Mouse (Mus musculus) thymus, postnatal 36 days (tissue): ENCODE measurements around the gene Cbx8.

Experiments
- DNase-seq, 2 experiments: peaks; one replicate each; pipeline ENCODE4 v3.0.0; 2022; ENCODE audit warnings: mixed read lengths in 2 of 2

The Cbx8 gene

DNA sequence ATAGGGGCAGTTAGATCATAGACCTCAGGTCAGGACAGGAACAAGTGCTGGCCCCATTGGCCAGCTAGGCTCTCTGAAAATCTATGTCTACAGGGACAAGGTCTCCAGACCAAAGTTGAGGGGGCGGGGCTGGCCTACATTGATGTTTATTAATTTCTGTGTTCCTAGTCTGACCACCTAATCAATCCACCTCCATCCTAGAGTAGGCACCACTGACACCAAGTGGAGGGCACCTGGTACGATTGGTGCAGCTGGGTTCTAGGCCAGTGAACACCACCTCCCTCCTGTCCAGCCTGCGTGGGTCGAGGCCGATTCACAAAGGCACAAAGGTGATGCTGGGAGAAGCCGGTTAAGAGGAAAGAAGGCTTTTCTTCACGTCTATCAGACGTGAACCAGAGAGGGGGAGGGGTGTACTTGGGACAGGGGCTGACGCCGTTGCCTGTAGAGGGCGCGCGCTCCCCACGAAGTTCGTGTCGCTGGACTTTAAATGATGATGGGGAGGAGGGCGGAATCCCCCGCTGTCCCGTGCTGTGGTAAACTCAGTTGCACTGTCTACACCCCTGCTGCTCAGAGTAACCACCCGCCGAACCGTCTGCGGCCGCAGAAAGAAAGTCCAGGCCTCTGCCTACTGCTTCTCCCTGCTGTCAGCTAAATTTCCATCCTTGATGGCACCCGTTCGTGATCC lies 6.8 kb downstream of the Cbx8 start:
- peak; percentile 82 to 87 for DNase-seq

DNA sequence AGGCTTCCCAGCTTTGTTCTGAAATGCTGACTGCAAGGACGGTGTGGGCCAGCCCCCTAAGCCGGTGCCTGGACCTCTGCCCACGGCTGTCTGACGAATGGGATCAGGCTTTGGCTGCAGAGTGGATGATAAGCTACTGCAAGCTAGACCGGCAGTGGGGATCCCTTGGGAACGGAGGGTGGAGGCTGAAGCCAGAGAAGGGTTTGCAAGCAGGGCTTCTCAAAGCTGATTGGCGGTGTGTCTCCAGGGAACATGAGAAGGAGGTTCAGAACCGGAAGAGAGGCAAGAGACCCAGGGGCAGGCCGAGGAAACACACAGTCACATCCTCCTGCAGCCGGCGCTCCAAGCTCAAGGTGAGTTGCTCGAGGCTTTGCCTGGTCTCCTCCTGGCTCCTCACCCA lies 14.6 kb downstream of the Cbx8 start:
- no peak for DNase-seq

DNA sequence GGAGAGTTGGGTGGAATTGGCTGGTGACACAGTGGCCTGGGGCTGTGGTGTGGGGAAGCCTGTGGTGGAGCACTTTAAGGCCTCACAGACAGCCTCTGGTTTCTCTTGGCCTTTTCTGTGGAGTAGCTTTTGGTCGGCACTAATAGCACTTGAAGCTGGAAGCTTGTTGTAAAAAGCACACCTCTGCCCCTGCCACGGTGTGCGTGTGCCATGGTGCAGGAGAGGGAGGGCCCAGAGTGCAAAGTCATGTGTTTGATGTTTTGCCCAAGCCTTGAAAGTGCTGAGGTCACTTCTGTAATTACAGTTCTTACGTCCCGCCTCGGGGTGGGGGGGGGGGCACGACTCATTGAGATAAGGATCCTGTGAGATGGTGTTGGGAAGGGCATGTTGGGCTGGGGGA lies 16.5 kb downstream of the Cbx8 start:
- no peak for DNase-seq

GRCm38 (mm10) chr11:119023616-119023980 lies 17.2 kb downstream of the Cbx8 start:
- DNase-seq: peak; percentile 55 to 68

DNA sequence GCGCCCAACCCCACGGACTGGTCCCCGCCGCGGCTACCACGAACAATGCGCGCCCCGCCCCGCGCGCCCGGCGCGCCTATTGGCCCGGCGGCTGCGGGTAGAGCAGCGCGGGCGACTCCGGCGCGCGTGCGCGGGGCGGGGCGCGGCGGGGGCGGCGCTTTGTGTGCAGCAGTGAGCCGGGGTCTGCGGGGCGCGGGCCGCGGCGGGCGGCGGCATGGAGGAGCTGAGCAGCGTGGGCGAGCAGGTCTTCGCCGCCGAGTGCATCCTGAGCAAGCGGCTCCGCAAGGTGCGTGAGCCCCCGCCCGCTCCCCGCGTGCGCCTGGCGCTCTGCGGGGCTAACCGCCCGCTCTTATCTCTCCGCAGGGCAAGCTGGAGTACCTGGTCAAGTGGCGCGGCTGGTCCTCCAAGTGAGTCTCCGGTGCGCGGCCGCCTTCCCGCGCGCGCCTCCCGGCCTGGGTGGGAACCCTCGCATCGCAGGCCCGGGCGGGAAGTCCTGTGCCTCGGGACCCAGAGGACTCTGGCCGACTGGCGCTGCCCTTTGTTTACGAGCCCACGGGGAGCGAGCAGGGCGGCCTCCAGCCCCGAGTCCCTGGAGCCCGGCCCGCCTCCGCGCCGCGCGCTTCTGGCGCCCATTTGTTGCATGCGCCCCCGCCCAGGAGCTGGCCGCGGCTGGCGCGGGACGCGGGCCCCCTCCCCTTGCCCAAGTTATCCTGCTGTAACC lies 17.7 kb downstream of the Cbx8 start, which contains the start of gene Cbx2:
Gene Cbx2, plus strand, starts transcription at position 68 of the 721 bp plus-strand sequence.
- DNase-seq: peak; percentile 91 to 94

GRCm38 (mm10) chr11:119022068-119022894 lies 18.5 kb downstream of the Cbx8 start:
- DNase-seq: no peak

DNA sequence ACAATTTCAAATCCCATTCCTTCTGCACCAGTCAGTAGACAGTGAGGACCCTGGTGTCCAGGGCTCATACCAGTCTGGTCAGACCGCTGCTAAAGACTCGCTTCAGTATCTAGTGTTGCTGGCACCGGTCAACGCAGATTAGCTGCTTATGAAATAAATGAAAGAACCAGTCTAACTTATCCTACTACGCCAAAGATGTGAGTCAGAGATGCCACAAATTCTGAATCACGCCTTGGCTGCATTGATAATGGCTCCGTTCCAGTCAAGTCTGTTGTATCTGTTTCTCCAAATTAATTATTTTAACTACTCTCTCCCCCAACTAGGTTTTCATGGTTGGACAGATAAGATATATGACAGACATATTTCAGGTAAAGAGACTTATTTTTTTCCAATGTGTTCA lies 19.6 kb downstream of the Cbx8 start:
- no peak for DNase-seq

GRCm38 (mm10) chr11:119017506-119017905 lies 23.3 kb downstream of the Cbx8 start:
- DNase-seq: no peak

DNA sequence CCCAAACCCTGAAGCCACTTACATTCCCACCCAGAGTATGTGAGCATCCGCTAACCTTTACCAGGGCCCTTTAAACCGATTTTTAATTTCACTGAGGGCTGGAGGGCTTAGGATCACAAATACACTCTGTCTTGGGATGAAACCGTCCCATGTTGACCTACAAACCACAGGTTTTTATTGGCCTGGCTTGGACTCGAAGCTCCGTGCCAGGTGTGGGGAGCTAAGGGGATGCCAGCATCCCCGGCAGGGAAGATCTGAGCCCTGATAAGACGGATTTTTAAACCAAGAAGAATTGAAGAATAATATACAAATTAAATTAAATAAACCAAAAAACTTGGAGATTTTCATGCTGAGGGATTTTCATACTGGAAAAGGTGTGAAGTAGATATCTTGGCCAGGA lies 26.3 kb downstream of the Cbx8 start:
- no peak for DNase-seq

- peak; percentile 32 to 46 for DNase-seq
Measured at GRCm38 (mm10) chr11:119007461-119008456, 33.0 kb downstream of the Cbx8 start.

DNA sequence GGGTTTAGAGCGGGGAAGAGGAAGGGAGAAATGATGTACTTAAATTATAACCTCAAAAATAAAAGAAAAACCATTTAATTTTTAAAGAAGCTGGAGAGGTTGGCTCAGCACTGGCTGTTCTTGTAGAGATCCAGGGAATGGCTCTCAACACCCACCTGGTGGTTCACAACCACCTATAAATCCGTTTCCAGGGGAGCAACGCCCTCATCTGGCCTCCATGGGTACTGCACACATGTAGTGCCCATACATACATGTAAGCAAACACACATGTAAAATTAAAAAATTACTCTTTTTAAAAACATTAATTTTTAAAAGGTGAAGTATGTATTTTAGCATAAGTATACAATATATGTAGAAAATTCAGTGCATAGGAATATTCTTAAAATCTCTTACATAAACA lies 34.3 kb downstream of the Cbx8 start:
- no peak for DNase-seq

- DNase-seq: no peak
Measured at GRCm38 (mm10) chr11:119005547-119006275, 35.1 kb downstream of the Cbx8 start.

- DNase-seq: no peak
Measured at GRCm38 (mm10) chr11:119001493-119002128, 39.2 kb downstream of the Cbx8 start.

- no peak for DNase-seq
Measured at GRCm38 (mm10) chr11:119000877-119001276, 39.9 kb downstream of the Cbx8 start.

DNA sequence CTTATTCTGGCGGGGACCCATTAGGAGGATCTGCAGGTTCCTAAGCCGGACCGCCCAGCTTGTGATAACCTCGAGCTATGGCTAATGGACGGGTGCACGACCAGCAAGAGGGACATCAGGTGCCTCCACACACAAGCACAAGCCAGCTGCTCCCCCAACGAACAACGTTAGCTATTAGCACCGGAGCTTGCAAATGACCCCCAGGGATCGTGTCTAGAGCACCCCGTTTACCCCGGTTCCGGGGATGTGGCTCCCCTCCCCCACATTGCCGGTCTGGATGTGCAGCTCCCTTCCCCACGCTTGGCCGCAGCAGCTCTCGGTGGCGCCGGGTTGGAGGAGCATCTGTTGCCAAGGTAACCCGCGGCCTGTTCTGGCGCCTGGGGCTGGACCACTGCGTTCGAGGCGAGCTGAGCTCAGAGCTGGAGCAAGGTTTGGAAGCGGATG lies 41.4 kb downstream of the Cbx8 start:
- peak in 1 of 2 experiments; percentile 35 for DNase-seq

GRCm38 (mm10) chr11:118998540-118999265 lies 42.1 kb downstream of the Cbx8 start:
- peak; percentile 81 to 85 for DNase-seq

DNA sequence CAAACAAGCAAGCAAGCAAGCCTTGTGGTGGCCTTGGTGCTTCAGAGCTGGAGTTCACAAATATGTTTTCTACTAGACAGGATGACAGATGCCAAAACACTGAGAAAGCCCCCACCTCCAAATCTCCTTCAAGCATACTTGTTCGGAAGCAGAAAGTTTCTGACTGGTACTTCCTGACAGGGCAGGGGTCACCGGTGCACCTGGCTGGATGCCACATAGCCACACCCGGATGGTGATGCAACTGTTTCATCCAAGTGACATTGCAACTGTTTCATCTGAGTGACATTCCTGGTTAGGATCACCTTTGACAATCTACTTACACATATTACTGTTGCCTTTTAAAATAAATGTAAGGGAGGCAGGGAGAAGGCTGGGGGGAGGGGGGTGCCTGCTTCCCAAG lies 43.6 kb downstream of the Cbx8 start:
- DNase-seq: no peak

GRCm38 (mm10) chr11:118995448-118995847 lies 45.3 kb downstream of the Cbx8 start:
- no peak for DNase-seq

GRCm38 (mm10) chr11:118992781-118993180 lies 48.0 kb downstream of the Cbx8 start:
- DNase-seq: peak; percentile 83 to 86

GRCm38 (mm10) chr11:118987999-118988398 lies 52.8 kb downstream of the Cbx8 start, which contains the start of gene Enpp7:
Gene Enpp7 (plus strand): TSS chr11:118988188.
- no peak for DNase-seq
